Mouse (Mus musculus): Measurements from ENCODE around the gene Letm1.

The Letm1 gene

GRCm38 (mm10) chr5:33782345-33782998 is at the start of gene Letm1:
Letm1 (minus strand) TSS chr5:33782817.
- DNase-seq = peak; percentile 96 to 97

GRCm38 (mm10) chr5:33830832-33831231 is 48.2 kb upstream of the Letm1 start:
- DNase-seq = no peak

- DNase-seq = no peak
Observed at GRCm38 (mm10) chr5:33829958-33830357, 47.3 kb upstream of the Letm1 start.

- no peak for DNase-seq
Observed at GRCm38 (mm10) chr5:33828107-33828506, 45.5 kb upstream of the Letm1 start.

- DNase-seq = no peak
Observed at GRCm38 (mm10) chr5:33826001-33826400, 43.4 kb upstream of the Letm1 start.

GRCm38 (mm10) chr5:33822456-33822855 is 39.8 kb upstream of the Letm1 start:
- no peak for DNase-seq

- DNase-seq = no peak
Observed at GRCm38 (mm10) chr5:33821901-33822427, 39.3 kb upstream of the Letm1 start.

GRCm38 (mm10) chr5:33820733-33821621 is 38.4 kb upstream of the Letm1 start:
- DNase-seq = peak; percentile 51 to 54

- DNase-seq = peak; percentile 85 to 88
Observed at GRCm38 (mm10) chr5:33819876-33820732, 37.5 kb upstream of the Letm1 start, which contains the start of gene Nsd2. Nsd2 (plus strand) TSS chr5:33820725.

- DNase-seq = peak in 1 of 2 experiments; percentile 7
Observed at GRCm38 (mm10) chr5:33819141-33819875, 36.7 kb upstream of the Letm1 start.

GRCm38 (mm10) chr5:33818104-33818503 is 35.5 kb upstream of the Letm1 start:
- no peak for DNase-seq

GRCm38 (mm10) chr5:33816008-33816725 is 33.5 kb upstream of the Letm1 start:
- DNase-seq = no peak

GRCm38 (mm10) chr5:33811519-33811918 is 28.9 kb upstream of the Letm1 start:
- no peak for DNase-seq

- DNase-seq = no peak
Observed at GRCm38 (mm10) chr5:33803337-33803736, 20.7 kb upstream of the Letm1 start.

GRCm38 (mm10) chr5:33791912-33792643 is 9.5 kb upstream of the Letm1 start:
- DNase-seq = peak in 1 of 2 experiments; percentile 7

- DNase-seq = no peak
Observed at GRCm38 (mm10) chr5:33782999-33783390, 378 bp upstream of the Letm1 start.

GRCm38 (mm10) chr5:33781964-33782344 is 663 bp downstream of the Letm1 start:
- DNase-seq = no peak

- no peak for DNase-seq
Observed at GRCm38 (mm10) chr5:33777195-33777594, 5.4 kb downstream of the Letm1 start.

- DNase-seq = no peak
Observed at GRCm38 (mm10) chr5:33743481-33743880, 39.1 kb downstream of the Letm1 start.

- no peak for DNase-seq
Observed at GRCm38 (mm10) chr5:33740548-33740947, 42.1 kb downstream of the Letm1 start.

- DNase-seq = no peak
Observed at GRCm38 (mm10) chr5:33738341-33738740, 44.3 kb downstream of the Letm1 start.
